Mouse (Mus musculus): ENCODE measurements around the gene Gcnt4. TPM values are rescaled to one million over a fixed set of nuclear protein-coding genes. Genes with fewer than 3 reads are reported as not detected.

The Gcnt4 gene
- total RNA-seq, 1 experiment, result 0.54 TPM

DNA sequence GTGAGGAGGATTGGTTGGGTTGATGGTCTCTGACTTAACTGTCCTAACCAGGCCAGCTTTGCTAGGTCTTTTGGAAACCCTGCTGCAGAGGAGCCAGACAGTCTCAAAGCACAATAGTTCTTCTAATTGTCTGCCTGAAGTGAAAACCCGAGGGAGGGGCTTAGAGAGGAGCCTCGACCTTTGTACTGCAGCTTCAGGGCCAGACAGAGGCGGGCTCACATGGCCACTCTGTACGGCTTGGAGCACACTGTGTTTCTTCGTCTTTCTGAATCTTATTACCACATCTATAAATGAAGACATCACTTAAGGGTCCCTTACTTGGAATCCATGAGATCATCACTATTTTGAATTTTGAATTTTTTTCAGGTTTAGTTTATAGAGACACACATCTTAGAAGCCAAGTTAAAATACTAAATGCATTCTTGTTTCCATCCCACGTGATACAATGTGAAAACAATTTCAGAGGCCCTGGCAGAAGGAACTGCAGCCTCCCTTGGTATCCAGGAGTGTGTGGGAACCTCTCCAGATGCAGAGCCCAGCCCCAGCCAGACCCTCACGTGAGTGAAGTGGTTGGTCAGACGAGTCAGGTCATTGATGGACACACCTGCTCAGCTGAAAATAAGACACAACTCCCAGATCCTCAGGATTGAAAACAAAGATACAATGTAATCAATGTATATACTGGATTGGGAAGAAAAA, 69.0 kb downstream of the Gcnt4 start:
- Histone ChIP-seq H3K36me3 (ENCODE audit: control insufficient read depth, insufficient read depth, low read length, poor library complexity, severe bottlenecking) (no peaks in the 10 kb centered on the region), H3K9me3 (ENCODE audit: control insufficient read depth, insufficient read depth, low read depth, low read length) (no peaks in the 10 kb centered on the region), H3K4me3 (ENCODE audit: insufficient read depth in 1 of 2, low read depth in 1 of 2, low read length in 2 of 2, poor library complexity in 1 of 2, severe bottlenecking in 1 of 2) (no peak overlapping the region), H3K9ac (ENCODE audit: insufficient read depth, low read depth, low read length, poor library complexity, severe bottlenecking) (no peak overlapping the region), H3K4me1 (ENCODE audit: control insufficient read depth in 2 of 2, insufficient read depth in 2 of 2, low read length in 2 of 2, poor library complexity in 1 of 2) (no peaks in the 10 kb centered on the region), H3K27ac (ENCODE audit: insufficient read depth, low read depth, low read length, poor library complexity, severe bottlenecking) (no peak overlapping the region)
- in situ Hi-C loops (cut with MboI; ENCODE audit: low sequenced_read_pairs in 2 of 2, unreplicated experiment in 2 of 2), result no loop called here
- DNase-seq (ENCODE audit: low read depth, low spot score), result no peak
- TF ChIP-seq ZC3H11A (IDR thresholded peaks at IDR 0.05; ENCODE audit: borderline replicate concordance, low read depth, low read length) (no peak), HCFC1 (IDR thresholded peaks at IDR 0.05; ENCODE audit: borderline replicate concordance, insufficient read depth, low read length) (no peak), MAFK (IDR thresholded peaks at IDR 0.05; ENCODE audit: insufficient read depth, low read depth, low read length) (no peak), ZNF384 (IDR thresholded peaks at IDR 0.05; ENCODE audit: low read depth, low read length) (no peak), CHD2 (IDR thresholded peaks at IDR 0.05; ENCODE audit: low read depth, low read length) (no peak)

DNA sequence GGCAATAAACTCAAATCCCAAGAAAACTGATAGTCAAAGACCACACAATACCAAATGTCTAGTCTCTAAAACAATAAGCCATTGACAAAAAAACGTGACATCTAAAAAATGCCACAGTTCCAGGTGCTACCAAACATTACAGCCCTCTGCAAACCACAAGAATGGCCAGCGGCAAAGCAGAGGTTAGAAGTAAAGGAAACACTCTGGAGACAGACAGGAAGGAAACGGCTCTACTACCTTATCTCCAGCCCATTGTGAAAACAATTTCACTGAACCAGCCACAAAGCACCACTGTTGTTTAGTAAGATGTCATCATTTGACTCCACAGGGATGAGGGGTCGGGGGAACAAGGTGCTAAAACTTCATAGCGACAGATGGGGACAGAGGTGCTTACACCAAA, 70.8 kb downstream of the Gcnt4 start:
- in situ Hi-C loops (cut with MboI; ENCODE audit: low sequenced_read_pairs in 2 of 2, unreplicated experiment in 2 of 2), result no loop called here
- no peak for DNase-seq (ENCODE audit: low read depth, low spot score)
- TF ChIP-seq MAFK (IDR thresholded peaks at IDR 0.05; ENCODE audit: insufficient read depth, low read depth, low read length) (no peak), CHD2 (IDR thresholded peaks at IDR 0.05; ENCODE audit: low read depth, low read length) (no peak), HCFC1 (IDR thresholded peaks at IDR 0.05; ENCODE audit: borderline replicate concordance, insufficient read depth, low read length) (no peak), ZNF384 (IDR thresholded peaks at IDR 0.05; ENCODE audit: low read depth, low read length) (no peak), ZC3H11A (IDR thresholded peaks at IDR 0.05; ENCODE audit: borderline replicate concordance, low read depth, low read length) (no peak)
- no peaks in the 10 kb centered on the region for H3K36me3 ChIP-seq (ENCODE audit: control insufficient read depth, insufficient read depth, low read length, poor library complexity, severe bottlenecking)
- H3K9me3 ChIP-seq (ENCODE audit: control insufficient read depth, insufficient read depth, low read depth, low read length), result no peaks in the 10 kb centered on the region
- no peak overlapping the region for H3K9ac ChIP-seq (ENCODE audit: insufficient read depth, low read depth, low read length, poor library complexity, severe bottlenecking)
- H3K4me1 ChIP-seq (ENCODE audit: control insufficient read depth in 2 of 2, insufficient read depth in 2 of 2, low read length in 2 of 2, poor library complexity in 1 of 2), result no peaks in the 10 kb centered on the region
- no peak overlapping the region for H3K27ac ChIP-seq (ENCODE audit: insufficient read depth, low read depth, low read length, poor library complexity, severe bottlenecking)
- no peak overlapping the region for H3K4me3 ChIP-seq (ENCODE audit: insufficient read depth in 1 of 2, low read depth in 1 of 2, low read length in 2 of 2, poor library complexity in 1 of 2, severe bottlenecking in 1 of 2)

DNA sequence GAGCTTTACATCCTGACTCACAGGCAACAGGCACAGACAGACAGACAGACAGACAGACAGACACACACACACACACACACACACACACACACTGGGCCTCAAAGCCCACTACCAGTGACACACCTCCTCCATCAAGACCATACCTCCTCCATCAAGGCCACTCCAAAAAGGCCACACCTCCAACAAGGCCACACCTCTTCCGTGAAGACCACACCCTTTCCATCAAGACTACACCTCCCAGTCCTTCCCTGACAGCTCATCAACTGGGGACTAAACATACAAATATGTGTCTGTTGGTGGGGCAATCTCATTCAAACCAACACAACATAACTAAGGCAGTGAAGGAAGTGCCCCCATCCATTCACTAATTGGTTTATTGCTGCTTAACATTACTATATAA, 72.6 kb downstream of the Gcnt4 start:
- in situ Hi-C loops (cut with MboI; ENCODE audit: low sequenced_read_pairs in 2 of 2, unreplicated experiment in 2 of 2), result no loop called here
- Histone ChIP-seq H3K36me3 (ENCODE audit: control insufficient read depth, insufficient read depth, low read length, poor library complexity, severe bottlenecking) (no peaks in the 10 kb centered on the region), H3K9ac (ENCODE audit: insufficient read depth, low read depth, low read length, poor library complexity, severe bottlenecking) (no peak overlapping the region), H3K27ac (ENCODE audit: insufficient read depth, low read depth, low read length, poor library complexity, severe bottlenecking) (no peak overlapping the region), H3K4me1 (ENCODE audit: control insufficient read depth in 2 of 2, insufficient read depth in 2 of 2, low read length in 2 of 2, poor library complexity in 1 of 2) (no peaks in the 10 kb centered on the region), H3K4me3 (ENCODE audit: insufficient read depth in 1 of 2, low read depth in 1 of 2, low read length in 2 of 2, poor library complexity in 1 of 2, severe bottlenecking in 1 of 2) (no peak overlapping the region), H3K9me3 (ENCODE audit: control insufficient read depth, insufficient read depth, low read depth, low read length) (no peaks in the 10 kb centered on the region)
- TF ChIP-seq ZNF384 (IDR thresholded peaks at IDR 0.05; ENCODE audit: low read depth, low read length) (no peak), CHD2 (IDR thresholded peaks at IDR 0.05; ENCODE audit: low read depth, low read length) (no peak)
- DNase-seq (ENCODE audit: low read depth, low spot score), result no peak

Other genes with a start within 250 kb of the Gcnt4 start
- gene Ankrd31, start 176.4 kb upstream of the Gcnt4 start, total RNA-seq (2012; rRNA removed), result 1.1 and 1.4 TPM in 2 replicates
- gene 1700029F12Rik, start 109.7 kb downstream of the Gcnt4 start, total RNA-seq (2012; rRNA removed), result not detected in 2 replicates
- gene Fam169a, start 142.6 kb downstream of the Gcnt4 start, total RNA-seq (2012; rRNA removed), result 63.4 and 67.2 TPM in 2 replicates
- gene Gm6169, start 174.5 kb downstream of the Gcnt4 start, total RNA-seq (2012; rRNA removed), result 6.7 and 8.4 TPM in 2 replicates
- gene Gfm2, start 213.2 kb downstream of the Gcnt4 start, total RNA-seq (2012; rRNA removed), result 70.6 and 100 TPM in 2 replicates
- 98.3 and 116 TPM in 2 replicates for gene Nsa2, start 213.2 kb downstream of the Gcnt4 start, total RNA-seq (2012; rRNA removed)

All from ES-E14 (cell line).